Mouse (Mus musculus) liver, embryonic 11.5 days (tissue): Measurements from ENCODE around the gene Rsg1. TPM values are rescaled to one million over a fixed set of nuclear protein-coding genes. Genes with fewer than 3 reads are reported as not detected.

Experiments
- ATAC-seq: fragments of 200-750 bp; cut with Nextera tagmentation; replicated peaks from 2 replicates; pipeline ENCODE4 v1.8.0; 2017; ENCODE audit warnings: moderate number of reproducible peaks, mild to moderate bottlenecking, moderate TSS enrichment, moderate library complexity; ENCODE audit not compliant: low FRiP score
- DNase-seq: peaks from one replicate; pipeline ENCODE4 v3.0.0-alpha.2; 2017; ENCODE audit warnings: low spot score
- H3K27ac ChIP-seq: fragments of 300-500 bp; sonication (generic); 2 replicates; pipeline ENCODE4 v1.5.1; 2014; ENCODE audit warnings: mild to moderate bottlenecking, low read depth, low read length, control low read depth
- H3K27me3 ChIP-seq: fragments of 300-500 bp; sonication (generic); replicated peaks from 2 replicates; pipeline ENCODE4 v1.6.1; 2014; ENCODE audit warnings: low read length, mixed read lengths; ENCODE audit not compliant: control insufficient read depth, insufficient read depth
- H3K36me3 ChIP-seq: fragments of 300-500 bp; sonication (generic); 2 replicates; pipeline ENCODE4 v1.6.1; 2014; ENCODE audit warnings: mild to moderate bottlenecking, low read length, moderate library complexity, mixed read lengths; ENCODE audit not compliant: control insufficient read depth, insufficient read depth
- H3K4me1 ChIP-seq: fragments of 300-500 bp; sonication (generic); replicated peaks from 2 replicates; pipeline ENCODE4 v1.6.1; 2014; ENCODE audit warnings: low read length, mixed read lengths; ENCODE audit not compliant: control insufficient read depth, insufficient read depth
- H3K4me2 ChIP-seq: fragments of 300-500 bp; sonication (generic); 2 replicates; pipeline ENCODE4 v1.6.1; 2014; ENCODE audit warnings: mild to moderate bottlenecking, control low read depth, moderate library complexity
- H3K4me3 ChIP-seq: fragments of 300-500 bp; sonication (generic); 2 replicates; pipeline ENCODE4 v1.5.1; 2014; ENCODE audit warnings: low read depth, low read length, control low read depth
- H3K9ac ChIP-seq: fragments of 300-500 bp; sonication (generic); 2 replicates; pipeline ENCODE4 v1.6.1; 2014; ENCODE audit warnings: low read depth, low read length, control low read depth
- H3K9me3 ChIP-seq: fragments of 300-500 bp; sonication (generic); 2 replicates; pipeline ENCODE4 v1.6.1; 2016; ENCODE audit warnings: low read length, inconsistent platforms, mixed read lengths; ENCODE audit not compliant: control insufficient read depth
- WGBS: fragments of 180-500 bp; shearing (Covaris S2); extraction: QIAGEN DNeasy Blood & Tissue Kit; methylation state at CpG from one replicate; pipeline ENCODE4 v1.1.7; 2014; 5-methylcytosine and 5-hydroxymethylcytosine counted together
- polyA plus RNA-seq: library from polyadenylated mRNA; unstranded; fragments of >200 nt; fragmentation: Nextera tagmentation; extraction: Ambion mirVana; gene quantifications from 2 replicates; pipeline ENCODE4 v1.2.1, GENCODE M21; 2014

Gene Rsg1
- polyA plus RNA-seq, 1 experiment from 2014 or later = 4.6 TPM

DNA sequence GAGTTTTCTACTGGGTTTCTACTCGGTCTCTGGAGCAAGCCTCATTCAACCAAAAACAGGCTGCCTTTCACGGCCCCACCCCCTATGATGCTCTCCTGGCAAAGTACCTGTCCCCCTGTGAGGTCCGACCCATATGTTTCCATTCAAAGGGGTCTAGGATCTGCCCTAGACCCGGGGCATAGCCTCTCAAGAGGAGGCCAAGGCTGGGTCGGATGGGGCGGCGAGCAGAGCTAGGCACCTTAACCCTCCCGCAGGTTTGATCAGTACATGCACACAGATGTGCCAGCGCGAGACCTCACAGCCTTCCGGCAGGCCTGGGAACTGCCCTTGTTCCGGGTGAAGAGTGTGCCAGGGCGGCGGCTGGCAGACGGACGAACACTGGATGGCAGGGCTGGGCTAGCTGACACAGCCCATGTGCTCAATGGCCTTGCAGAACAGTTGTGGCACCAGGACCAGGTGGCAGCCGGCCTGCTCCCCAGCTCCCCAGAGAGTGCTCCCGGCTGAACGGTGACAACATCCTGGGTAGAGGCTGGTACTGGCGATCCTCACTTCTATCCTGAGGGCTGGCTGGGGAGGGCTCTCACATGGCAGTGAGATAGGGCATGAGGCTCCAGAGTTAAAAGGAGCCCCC lies 5.9 kb downstream of the Rsg1 start:
- Histone ChIP-seq H3K4me1 (peaks cover under 1% of the 10 kb centered on the region), H3K4me2 (no peak overlapping the region), H3K9me3 (no peaks in the 10 kb centered on the region), H3K27ac (no peak overlapping the region), H3K36me3 (no peaks in the 10 kb centered on the region), H3K4me3 (no peak overlapping the region), H3K9ac (no peak overlapping the region), H3K27me3 (no peaks in the 10 kb centered on the region)
- WGBS = 94% methylated on average over 20 of the region's 20 CpGs
- ATAC-seq (no peak), DNase-seq (no peak)

DNA sequence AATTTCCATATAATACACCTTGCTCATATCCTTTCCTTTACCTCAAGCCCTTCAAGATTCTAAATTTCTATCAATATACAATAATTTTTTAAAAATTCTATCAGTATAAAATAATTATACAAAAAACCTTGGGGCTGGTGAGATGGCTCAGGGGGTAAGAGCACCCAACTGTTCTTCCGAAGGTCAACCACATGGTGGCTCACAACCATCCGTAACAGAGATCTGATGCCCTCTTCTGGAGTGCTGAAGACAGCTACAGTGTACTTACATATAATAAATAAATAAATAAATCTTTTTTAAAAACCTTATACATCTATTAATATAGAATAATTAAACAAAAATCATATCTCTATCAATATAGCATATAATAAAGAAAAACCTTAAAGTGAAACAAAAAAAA lies 8.1 kb downstream of the Rsg1 start:
- DNase-seq = no peak

DNA sequence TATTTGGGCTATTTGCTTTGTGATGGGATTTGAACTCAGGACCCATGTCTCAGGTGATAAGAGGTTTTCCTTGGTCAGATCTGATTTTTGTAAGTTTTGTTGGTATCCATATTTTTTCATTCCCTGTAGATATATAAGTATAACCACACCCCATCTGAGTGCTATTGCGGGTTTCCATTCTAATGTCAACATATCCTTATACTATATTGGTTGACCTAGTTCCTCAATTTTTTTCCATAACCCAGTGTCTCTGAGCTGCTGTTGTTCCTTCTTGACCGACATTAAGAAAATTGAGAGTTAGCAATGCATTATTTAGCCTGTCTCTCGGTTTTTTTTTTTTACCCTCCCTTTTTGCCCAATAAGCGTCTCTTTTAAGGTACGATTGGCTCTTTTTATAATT lies 9.0 kb downstream of the Rsg1 start:
- H3K4me2 ChIP-seq = no peak overlapping the region
- H3K27ac ChIP-seq = no peak overlapping the region
- H3K9ac ChIP-seq = no peak overlapping the region
- no peaks in the 10 kb centered on the region for H3K27me3 ChIP-seq
- 89% methylated on average over 5 of the region's 5 CpGs for WGBS
- H3K36me3 ChIP-seq = no peaks in the 10 kb centered on the region
- no peak overlapping the region for H3K4me3 ChIP-seq
- DNase-seq = no peak
- H3K9me3 ChIP-seq = no peaks in the 10 kb centered on the region
- ATAC-seq = no peak
- H3K4me1 ChIP-seq = no peaks in the 10 kb centered on the region; the same call in 1 of the 2 replicates

More for the DNA sequence above, 8.1 kb downstream of the Rsg1 start:
- Histone ChIP-seq H3K9me3 (no peaks in the 10 kb centered on the region), H3K36me3 (no peaks in the 10 kb centered on the region), H3K4me3 (no peak overlapping the region), H3K27ac (no peak overlapping the region), H3K27me3 (no peaks in the 10 kb centered on the region), H3K4me2 (no peak overlapping the region), H3K4me1 (no peaks in the 10 kb centered on the region; the same call in 1 of the 2 replicates), H3K9ac (no peak overlapping the region)
- ATAC-seq = no peak
- WGBS = 71% methylated on average over 2 of the region's 2 CpGs

DNA sequence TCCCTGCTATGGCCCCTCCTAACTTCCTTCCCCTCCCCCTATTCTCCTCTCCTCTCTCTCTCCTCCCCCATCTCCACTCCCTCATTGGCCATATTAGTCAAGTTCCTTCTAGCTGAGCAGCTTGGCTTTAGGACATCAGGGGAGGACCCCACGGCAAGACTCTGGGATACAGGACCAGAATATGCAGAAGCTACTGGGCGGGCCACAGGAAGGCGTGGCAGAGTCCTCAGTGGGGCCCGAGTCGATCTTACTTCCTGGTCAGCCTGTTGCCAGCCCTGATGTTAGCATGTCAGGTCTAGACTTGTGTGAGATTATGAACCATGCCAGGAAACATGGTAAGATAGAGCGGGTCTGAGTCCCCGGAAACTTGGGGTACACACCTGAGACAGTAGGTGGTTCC lies 14.9 kb downstream of the Rsg1 start:
- 67% methylated on average over 7 of the region's 7 CpGs for WGBS
- H3K4me1 ChIP-seq = no peaks in the 10 kb centered on the region

DNA sequence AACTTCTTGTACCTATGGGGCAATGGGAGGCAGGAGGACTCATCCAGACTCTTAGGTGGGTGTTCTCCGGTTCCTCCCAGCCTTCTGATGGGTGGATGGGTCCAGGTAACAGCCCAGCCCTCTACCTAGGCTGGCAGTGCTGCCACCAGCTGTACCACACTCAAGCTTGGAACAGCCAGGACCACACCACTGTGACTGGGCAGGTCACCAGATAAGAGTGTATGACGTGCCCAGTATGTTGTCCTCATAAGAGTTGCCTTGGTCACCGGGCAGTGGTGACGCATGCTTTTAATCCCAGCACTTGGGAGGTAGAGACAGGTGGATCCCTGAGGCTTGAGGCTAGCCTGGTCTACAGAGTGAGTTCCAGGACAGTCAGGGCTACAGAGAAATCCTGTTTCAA lies 19.4 kb downstream of the Rsg1 start:
- H3K4me2 ChIP-seq = no peak overlapping the region
- no peak overlapping the region for H3K9ac ChIP-seq
- DNase-seq = no peak
- peaks cover 23% of the 10 kb centered on the region for H3K27me3 ChIP-seq
- no peak for ATAC-seq
- no peaks in the 10 kb centered on the region for H3K9me3 ChIP-seq
- peaks cover under 1% of the 10 kb centered on the region; the same call in 1 of the 2 replicates for H3K4me1 ChIP-seq
- WGBS = 82% methylated on average over 4 of the region's 4 CpGs
- H3K36me3 ChIP-seq = no peaks in the 10 kb centered on the region
- no peak overlapping the region for H3K27ac ChIP-seq
- H3K4me3 ChIP-seq = no peak overlapping the region

More for the DNA sequence above, 14.9 kb downstream of the Rsg1 start:
- Histone ChIP-seq H3K9ac (no peak overlapping the region), H3K4me3 (no peak overlapping the region), H3K27me3 (no peaks in the 10 kb centered on the region; the same call in 1 of the 2 replicates), H3K36me3 (no peaks in the 10 kb centered on the region), H3K4me2 (no peak overlapping the region), H3K9me3 (no peaks in the 10 kb centered on the region), H3K27ac (no peak overlapping the region)
- DNase-seq (no peak), ATAC-seq (no peak)

DNA sequence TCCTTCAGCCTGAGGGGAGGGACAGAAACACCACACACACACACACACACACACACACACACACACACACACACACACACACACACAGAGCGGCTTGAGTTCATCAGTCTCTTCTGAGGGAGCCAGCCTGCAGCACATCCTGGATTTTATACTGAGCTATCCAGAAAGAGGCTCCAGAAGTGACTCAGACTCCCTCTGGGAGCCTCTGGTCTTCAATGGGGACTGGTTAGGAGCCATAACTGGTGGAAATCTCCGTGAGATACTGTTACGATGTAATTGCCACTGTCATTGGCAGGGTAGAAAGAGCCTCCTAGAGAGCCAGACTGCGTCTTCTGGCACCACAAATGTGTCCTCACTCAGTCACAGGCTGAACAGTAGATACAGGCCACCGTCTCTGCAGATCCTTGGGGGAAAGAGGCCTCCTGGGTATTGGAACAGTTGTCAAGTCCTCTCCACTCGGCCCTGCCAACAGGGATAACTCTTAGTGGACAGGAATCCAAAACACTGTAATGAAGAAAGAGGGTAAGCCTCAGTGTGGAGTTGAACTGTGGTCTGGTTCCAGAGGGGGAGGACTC lies 21.9 kb downstream of the Rsg1 start:
- no peak for DNase-seq
- Histone ChIP-seq H3K9ac (no peak overlapping the region), H3K4me2 (no peak overlapping the region), H3K36me3 (no peaks in the 10 kb centered on the region), H3K27me3 (peaks cover 47% of the 10 kb centered on the region), H3K27ac (no peak overlapping the region), H3K4me1 (peaks cover 17% of the 10 kb centered on the region), H3K9me3 (no peaks in the 10 kb centered on the region), H3K4me3 (no peak overlapping the region)
- 66% methylated on average over 6 of the region's 6 CpGs for WGBS
- no peak for ATAC-seq

DNA sequence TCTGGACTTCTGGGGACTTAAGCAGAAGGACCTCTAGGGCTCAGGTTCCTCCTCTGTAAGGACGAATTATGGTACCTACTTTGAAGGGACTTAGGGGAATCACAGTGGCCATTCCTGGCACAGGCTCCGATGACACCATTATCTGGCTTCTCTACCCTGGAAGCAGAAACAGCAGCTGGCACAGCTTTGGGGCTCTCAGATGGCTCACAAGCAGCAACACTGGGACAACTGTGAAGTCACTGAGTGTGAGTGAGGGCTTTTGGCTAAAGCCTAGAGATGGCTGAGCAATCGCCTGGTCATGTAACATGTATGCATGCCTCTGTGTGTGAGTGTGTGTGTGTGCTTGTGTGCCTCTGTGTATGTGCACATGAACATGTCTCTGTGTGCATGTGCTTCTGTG lies 23.1 kb downstream of the Rsg1 start:
- peaks cover 59% of the 10 kb centered on the region for H3K27me3 ChIP-seq
- no peak overlapping the region for H3K27ac ChIP-seq
- H3K4me1 ChIP-seq = peaks cover 20% of the 10 kb centered on the region
- no peak overlapping the region for H3K4me2 ChIP-seq
- DNase-seq = no peak
- 68% methylated on average over 3 of the region's 3 CpGs for WGBS
- H3K4me3 ChIP-seq = no peak overlapping the region
- no peaks in the 10 kb centered on the region for H3K9me3 ChIP-seq
- H3K36me3 ChIP-seq = no peaks in the 10 kb centered on the region
- H3K9ac ChIP-seq = no peak overlapping the region
- no peak for ATAC-seq

DNA sequence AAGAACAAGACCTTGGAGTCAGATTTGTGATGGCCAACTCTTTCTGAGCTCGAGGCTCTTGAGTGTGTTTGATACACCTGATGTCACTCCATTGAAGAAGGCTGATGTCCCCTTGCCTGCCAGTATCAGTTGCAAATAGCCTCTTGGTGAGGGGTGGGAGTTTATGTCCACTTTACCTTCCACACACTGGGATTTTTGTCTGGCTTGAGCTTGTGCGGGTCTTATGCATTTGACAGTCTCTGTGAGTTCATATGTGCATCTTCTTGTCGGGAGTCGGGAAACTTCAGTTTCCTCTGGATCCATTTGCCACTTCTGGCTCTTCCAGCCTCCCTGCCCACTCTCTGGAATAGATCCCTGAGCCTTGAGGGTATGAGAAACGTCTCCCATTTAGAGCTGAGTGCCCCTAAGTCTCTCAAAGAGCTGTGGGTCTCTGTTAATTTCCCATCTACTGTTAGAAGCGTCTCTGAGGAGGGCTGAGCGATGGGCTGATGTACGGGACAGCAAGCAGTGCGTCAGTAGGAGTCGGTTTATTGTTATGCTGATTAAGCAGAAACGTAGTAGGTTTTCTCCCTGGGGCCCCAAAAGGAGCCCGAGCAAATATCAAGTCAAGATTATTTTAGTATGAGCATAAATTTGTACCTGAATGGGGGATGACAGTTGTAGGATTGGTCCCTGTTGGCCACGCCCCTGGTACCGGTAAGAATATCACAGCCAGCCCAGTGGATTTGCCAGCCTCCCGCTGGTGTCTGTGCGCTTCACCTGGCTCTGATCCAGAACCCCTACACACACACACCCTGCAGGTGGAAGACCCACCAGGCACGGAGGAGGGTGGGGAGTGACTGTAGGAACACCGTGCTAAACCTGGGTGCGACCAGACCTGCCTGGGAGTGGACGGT lies 25.0 kb downstream of the Rsg1 start:
- WGBS = 8% methylated on average over 20 of the region's 20 CpGs
- H3K9ac ChIP-seq = peak overlapping the region; percentile 48; the same call in 1 of the 2 replicates
- H3K4me2 ChIP-seq = peak overlapping the region; percentile 69
- ATAC-seq (no peak), DNase-seq (no peak)
- no peaks in the 10 kb centered on the region for H3K36me3 ChIP-seq
- peaks cover 78% of the 10 kb centered on the region for H3K27me3 ChIP-seq
- H3K4me3 ChIP-seq = peak overlapping the region; percentile 40
- H3K9me3 ChIP-seq = no peaks in the 10 kb centered on the region
- no peak overlapping the region for H3K27ac ChIP-seq
- H3K4me1 ChIP-seq = peaks cover 23% of the 10 kb centered on the region
